Mouse (Mus musculus) forebrain, postnatal 0 days (tissue): ENCODE data around the gene Usp30. TPM values are rescaled to one million over a fixed set of nuclear protein-coding genes. Genes with fewer than 3 reads are reported as not detected.

Source experiments
- ATAC-seq: fragments of 200-750 bp; cut with Nextera tagmentation; 2 replicates; pipeline ENCODE4 v1.8.0; 2017; ENCODE audit warnings: mild to moderate bottlenecking, moderate library complexity
- DNase-seq: peaks from one replicate; pipeline ENCODE4 v3.0.0-alpha.2; 2015
- H3K27ac ChIP-seq: fragments of 300-500 bp; sonication (generic); 2 replicates; pipeline ENCODE4 v1.5.1; 2014; ENCODE audit warnings: low read depth, mild to moderate bottlenecking, antibody characterized with exemption, low read length, moderate library complexity, mixed read lengths
- H3K27me3 ChIP-seq: fragments of 300-500 bp; sonication (generic); 2 replicates; pipeline ENCODE4 v1.6.1; 2014; ENCODE audit warnings: mild to moderate bottlenecking, low read length, mixed read lengths; ENCODE audit not compliant: insufficient read depth
- H3K36me3 ChIP-seq: fragments of 300-500 bp; sonication (generic); 2 replicates; pipeline ENCODE4 v1.6.1; 2014; ENCODE audit warnings: mild to moderate bottlenecking, moderate library complexity; ENCODE audit not compliant: insufficient read depth
- H3K4me1 ChIP-seq: fragments of 300-500 bp; sonication (generic); 2 replicates; pipeline ENCODE4 v1.6.1; 2014; ENCODE audit warnings: antibody characterized with exemption; ENCODE audit not compliant: insufficient read depth
- H3K4me2 ChIP-seq: fragments of 300-500 bp; sonication (generic); 2 replicates; pipeline ENCODE4 v1.6.1; 2014; ENCODE audit warnings: low read depth, mild to moderate bottlenecking, moderate library complexity
- H3K4me3 ChIP-seq: fragments of 300-500 bp; sonication (generic); 2 replicates; pipeline ENCODE4 v1.5.1; 2014; ENCODE audit warnings: low read depth, low read length, mixed read lengths
- H3K9ac ChIP-seq: fragments of 300-500 bp; sonication (generic); 2 replicates; pipeline ENCODE4 v1.6.1; 2014; ENCODE audit warnings: mild to moderate bottlenecking
- H3K9me3 ChIP-seq: fragments of 300-500 bp; sonication (generic); 2 replicates; pipeline ENCODE4 v1.6.1; 2016; ENCODE audit warnings: low read length
- CTCF ChIP-seq: sonication (generic); IDR thresholded peaks from 2 replicates; pipeline ENCODE4 v1.5.1; 2016; ENCODE audit warnings: antibody characterized with exemption, control low read depth, low read depth
- WGBS: fragments of 180-500 bp; shearing (Covaris S2); extraction: QIAGEN DNeasy Blood & Tissue Kit; methylation state at CpG from one replicate; pipeline ENCODE4 v1.1.7; 2014; 5-methylcytosine and 5-hydroxymethylcytosine counted together
- polyA plus RNA-seq: library from polyadenylated mRNA; unstranded; fragments of >200 nt; fragmentation: Nextera tagmentation; extraction: Ambion mirVana; gene quantifications from 2 replicates; pipeline ENCODE4 v1.2.1, GENCODE M21; 2015
- total RNA-seq: library from RNA; depleted of rRNA; stranded (reverse); fragments of >200 nt; gene quantifications from 2 replicates; pipeline ENCODE4 v1.2.3, GENCODE M21; 2014

Usp30 gene
- total and polyA plus RNA-seq, 2 experiments from 2014 or later, result 18.0 to 47.7 TPM

DNA sequence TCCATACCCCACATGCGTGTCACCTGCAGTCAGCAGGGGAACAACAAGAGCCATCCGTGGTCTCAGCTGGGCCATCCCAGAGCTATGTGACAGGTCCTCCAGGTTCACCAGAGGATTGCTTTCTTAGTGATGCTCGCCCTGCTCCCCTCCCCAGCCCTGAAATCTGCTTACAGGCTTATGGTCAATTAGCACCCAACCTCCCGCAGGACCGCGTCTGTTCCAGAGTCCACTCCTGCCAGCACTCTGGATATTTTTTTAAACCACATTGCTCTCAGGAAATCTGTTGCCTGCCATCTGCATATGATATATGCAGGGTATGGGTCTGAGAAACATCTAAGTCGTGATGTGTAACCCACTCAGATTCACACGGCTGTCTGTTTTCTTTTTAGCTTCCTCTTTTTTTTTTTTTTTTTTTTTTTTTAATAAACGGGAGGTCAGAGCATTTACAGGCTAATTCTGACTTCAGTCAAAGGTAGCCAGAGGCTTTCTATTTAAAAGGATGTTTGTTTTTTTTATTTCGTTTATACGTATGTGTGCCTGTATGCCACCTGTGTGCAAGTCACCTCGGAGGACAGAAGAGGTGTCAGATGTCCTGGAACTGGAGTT lies 22.7 kb downstream of the Usp30 start:
- DNase-seq (no peak), ATAC-seq (no peak)
- Histone ChIP-seq H3K9me3 (no peaks in the 10 kb centered on the region), H3K9ac (no peak overlapping the region), H3K4me3 (no peak overlapping the region), H3K27ac (no peak overlapping the region), H3K4me2 (no peak overlapping the region), H3K4me1 (0 out of 2 replicates have a peak, but pooled peaks cover 4% of the 10 kb centered on the region), H3K27me3 (no peaks in the 10 kb centered on the region), H3K36me3 (no peaks in the 10 kb centered on the region)
- 65% methylated on average over 12 of the region's 12 CpGs for WGBS
- no peak for TF ChIP-seq CTCF

DNA sequence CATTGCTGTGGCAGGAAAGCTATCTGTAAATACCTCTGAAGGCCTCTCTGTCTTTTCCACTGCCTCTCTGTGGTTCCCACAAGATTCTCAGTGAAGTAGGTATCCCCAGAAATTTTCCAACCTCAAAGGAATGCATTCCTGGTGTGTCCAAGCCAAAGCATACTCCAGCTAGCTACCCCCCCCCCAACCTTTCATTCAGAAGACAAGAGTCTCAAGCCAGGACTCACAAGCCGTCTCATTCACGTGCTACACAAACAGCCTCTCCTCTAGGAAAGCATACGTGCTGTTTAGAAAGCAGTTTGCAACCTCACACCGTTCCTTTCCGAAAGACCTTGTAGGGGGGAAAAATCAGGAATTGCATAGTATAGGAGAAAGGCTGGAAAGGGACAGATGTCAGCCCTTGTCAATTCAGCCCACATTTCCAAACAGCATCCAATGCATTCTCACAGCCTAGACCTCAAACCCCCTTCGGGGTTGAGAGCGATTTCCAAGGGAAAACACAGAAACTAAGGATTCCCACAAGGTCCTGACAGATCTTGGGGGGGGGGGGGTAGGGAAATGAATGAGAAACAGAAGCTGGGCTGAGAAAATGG lies 25.3 kb downstream of the Usp30 start:
- 3% methylated on average over 7 of the region's 7 CpGs for WGBS
- DNase-seq (peak; percentile 39), ATAC-seq (peak; percentile 8)
- Histone ChIP-seq H3K4me3 (peak overlapping the region; percentile 51), H3K27me3 (no peaks in the 10 kb centered on the region), H3K4me2 (peak overlapping the region; percentile 58), H3K9me3 (no peaks in the 10 kb centered on the region), H3K4me1 (0 out of 2 replicates have a peak, but pooled peaks cover 4% of the 10 kb centered on the region), H3K36me3 (no peaks in the 10 kb centered on the region), H3K27ac (peak overlapping the region; percentile 96), H3K9ac (peak overlapping the region; percentile 91)
- no peak for TF ChIP-seq CTCF

DNA sequence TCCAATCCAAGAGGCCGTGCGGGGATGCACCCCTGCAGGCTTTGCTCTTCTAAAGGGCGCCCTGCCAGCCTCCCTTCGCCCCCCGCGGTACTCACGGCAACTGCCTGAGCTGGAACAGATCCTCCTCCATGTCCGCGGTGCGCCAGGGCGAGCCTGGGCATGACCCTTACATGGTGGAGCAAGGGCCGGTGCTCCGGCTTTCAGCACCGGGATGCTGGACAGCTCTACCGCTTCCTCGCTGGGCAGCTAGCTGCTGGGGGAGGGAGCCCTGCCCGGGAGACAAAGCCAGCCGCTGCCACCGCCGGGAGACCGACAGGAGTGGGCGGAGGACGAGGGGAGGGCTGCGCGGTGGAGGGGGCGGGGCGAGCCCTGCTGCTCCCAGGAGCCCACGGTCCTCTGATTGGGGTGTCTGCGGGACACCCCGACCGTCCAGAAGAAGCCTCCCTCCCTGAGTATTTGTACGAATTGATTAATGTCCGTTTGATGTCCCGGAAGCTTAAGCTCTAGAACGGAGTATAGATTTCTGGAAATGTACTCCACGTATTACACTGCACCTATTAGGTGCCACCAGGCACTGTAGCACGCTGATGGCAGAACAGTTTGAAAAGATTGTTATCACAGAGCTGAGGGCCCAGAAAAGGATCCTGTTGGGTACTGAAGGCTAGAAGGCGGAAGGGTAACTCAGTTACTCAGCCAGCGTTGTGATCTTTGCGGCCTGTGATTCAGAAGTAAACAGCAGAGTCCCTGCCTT lies 26.0 kb downstream of the Usp30 start, which contains the start of gene Svop:
TSS of gene Svop (minus strand) at position 514 of the 751 bp plus-strand sequence.
- peak within 1 kb of the TSS; percentile 91 for H3K9ac ChIP-seq
- H3K4me1 ChIP-seq, result 0 out of 2 replicates have a peak, but pooled peaks cover 4% of the 10 kb centered on the region
- ATAC-seq (peak; percentile 91), DNase-seq (peak; percentile 88)
- no peaks in the 10 kb centered on the region for H3K36me3 ChIP-seq
- peak within 1 kb of the TSS; percentile 58 for H3K4me2 ChIP-seq
- no peaks in the 10 kb centered on the region for H3K9me3 ChIP-seq
- 2% methylated on average over 39 of the region's 40 CpGs for WGBS
- H3K27me3 ChIP-seq, result no peaks in the 10 kb centered on the region
- H3K4me3 ChIP-seq, result peak within 1 kb of the TSS; percentile 51
- TF ChIP-seq CTCF, result peak; percentile 39
- H3K27ac ChIP-seq, result peak within 1 kb of the TSS; percentile 96

DNA sequence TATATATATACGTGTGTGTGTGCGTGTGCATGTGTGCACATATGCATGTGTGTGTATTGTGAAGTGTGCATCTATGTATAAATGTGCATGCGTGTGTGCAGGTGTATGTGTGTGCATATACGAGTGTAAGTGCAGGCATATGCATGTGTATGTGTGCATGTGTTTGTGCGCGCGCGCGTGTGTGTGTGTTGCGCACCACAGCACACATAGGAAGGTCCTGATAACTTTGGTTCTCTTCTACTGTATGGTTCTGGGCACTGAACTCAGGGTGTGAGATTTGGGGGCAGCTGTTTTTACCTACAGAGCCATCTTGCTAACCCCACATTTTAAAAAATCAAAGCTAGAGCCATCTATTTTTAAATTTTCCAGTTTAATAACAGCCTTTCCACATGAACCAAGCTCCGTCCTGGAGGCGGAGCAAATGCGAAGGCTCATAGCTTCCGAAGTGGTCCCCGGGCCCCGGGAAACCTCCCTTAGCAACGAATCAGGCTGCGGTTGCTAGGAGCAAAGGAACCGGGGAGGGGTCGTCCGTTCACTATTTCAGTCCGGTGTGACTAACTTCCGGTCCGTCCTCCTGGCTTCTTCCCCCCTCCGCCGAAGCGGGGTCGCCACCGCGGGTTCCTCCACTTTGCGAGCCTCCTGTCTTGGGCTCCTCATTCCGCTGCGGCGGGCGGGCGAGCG lies 34.6 kb downstream of the Usp30 start:
- 8% methylated on average over 36 of the region's 37 CpGs for WGBS
- H3K4me1 ChIP-seq, result peaks cover 10% of the 10 kb centered on the region; the same call in 1 of the 2 replicates
- H3K27ac ChIP-seq, result peak overlapping the region; percentile 77
- ATAC-seq, result peak; percentile 98
- H3K4me3 ChIP-seq, result peak overlapping the region; percentile 88
- peak overlapping the region; percentile 92 for H3K9ac ChIP-seq
- no peak for TF ChIP-seq CTCF
- peak overlapping the region; percentile 96 for H3K4me2 ChIP-seq
- peak; percentile 96 for DNase-seq
- H3K9me3 ChIP-seq, result no peaks in the 10 kb centered on the region
- peaks cover 12% of the 10 kb centered on the region; the same call in 1 of the 2 replicates for H3K36me3 ChIP-seq
- no peaks in the 10 kb centered on the region for H3K27me3 ChIP-seq

DNA sequence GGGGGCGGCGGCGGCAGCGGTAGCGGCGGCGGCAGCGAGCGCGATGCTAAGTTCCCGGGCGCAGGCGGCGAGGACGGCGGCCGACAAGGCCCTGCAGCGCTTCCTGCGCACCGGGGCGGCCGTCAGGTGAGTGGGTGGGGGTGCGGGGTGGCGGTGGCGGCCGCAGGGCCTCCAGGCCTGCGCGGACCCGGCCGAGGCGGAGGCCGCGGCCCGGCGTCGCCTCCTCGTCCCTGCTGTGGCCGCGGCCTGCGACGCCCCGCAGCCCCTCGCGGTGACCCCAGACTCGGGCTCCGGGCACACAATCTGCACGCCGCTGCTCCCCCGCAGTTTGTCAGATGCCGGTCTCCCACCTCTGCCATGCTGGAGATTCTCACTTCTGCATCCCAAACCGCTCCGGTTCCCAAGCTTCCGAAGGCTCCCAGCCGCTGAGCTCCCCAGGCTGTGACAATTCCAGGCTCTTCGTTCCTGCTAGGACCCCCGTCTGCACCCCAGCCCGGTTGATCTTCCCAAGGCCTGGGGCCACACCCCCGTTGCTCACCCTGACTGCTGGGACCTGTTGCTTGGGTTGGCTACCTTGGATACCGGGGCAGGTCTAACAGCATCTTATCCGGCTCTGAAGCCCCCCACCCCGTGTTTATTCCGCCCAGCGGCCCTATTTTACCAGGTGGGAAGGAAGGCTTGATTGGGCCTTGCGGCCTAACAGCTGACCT lies 35.3 kb downstream of the Usp30 start:
- peaks cover 16% of the 10 kb centered on the region; the same call in 1 of the 2 replicates for H3K36me3 ChIP-seq
- WGBS, result 2% methylated on average over 47 of the region's 64 CpGs
- ATAC-seq (peak; percentile 53), DNase-seq (no peak)
- peak overlapping the region; percentile 77 for H3K27ac ChIP-seq
- peak overlapping the region; percentile 96 for H3K4me2 ChIP-seq
- H3K4me3 ChIP-seq, result peak overlapping the region; percentile 88
- no peaks in the 10 kb centered on the region for H3K27me3 ChIP-seq
- H3K9ac ChIP-seq, result peak overlapping the region; percentile 92
- no peaks in the 10 kb centered on the region for H3K9me3 ChIP-seq
- H3K4me1 ChIP-seq, result peaks cover 10% of the 10 kb centered on the region; the same call in 1 of the 2 replicates
- TF ChIP-seq CTCF, result no peak

DNA sequence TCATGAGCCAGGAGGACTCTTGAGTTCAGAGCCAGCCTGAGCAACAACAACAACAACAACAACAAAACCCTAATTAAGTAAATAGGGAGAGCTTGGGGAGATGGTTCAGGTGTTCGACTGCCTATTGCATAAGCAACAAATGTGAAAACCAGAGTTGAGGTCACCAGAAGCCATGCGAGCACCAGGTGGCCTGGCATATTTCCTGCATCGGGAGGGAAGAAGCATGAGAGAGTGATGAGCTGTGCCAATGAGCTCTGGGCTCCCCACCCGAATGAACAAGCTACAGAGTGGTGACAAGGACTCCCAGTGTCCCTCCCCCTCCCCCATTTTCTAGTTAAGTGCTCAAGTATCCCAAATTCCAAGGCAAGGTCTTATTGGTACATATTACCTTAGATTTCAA lies 36.6 kb downstream of the Usp30 start:
- DNase-seq (no peak), ATAC-seq (no peak)
- WGBS, result 82% methylated on average over 4 of the region's 4 CpGs
- H3K27ac ChIP-seq, result no peak overlapping the region
- no peak overlapping the region for H3K4me2 ChIP-seq
- no peaks in the 10 kb centered on the region for H3K27me3 ChIP-seq
- no peak for TF ChIP-seq CTCF
- H3K9ac ChIP-seq, result no peak overlapping the region
- peaks cover 30% of the 10 kb centered on the region for H3K36me3 ChIP-seq
- peaks cover 10% of the 10 kb centered on the region; the same call in 1 of the 2 replicates for H3K4me1 ChIP-seq
- no peaks in the 10 kb centered on the region for H3K9me3 ChIP-seq
- H3K4me3 ChIP-seq, result no peak overlapping the region
